Mouse (Mus musculus) adrenal gland (tissue): ENCODE data around the gene Padi3.

Experiments
- intact Hi-C: fragments of 180-260 bp; cut with DNase I; formaldehyde crosslinking; loops from one replicate; pipeline ENCODE4 v1.15.1; 2025

The Padi3 gene

GRCm38 (mm10) chr4:140782821-140783220, 27.6 kb downstream of the Padi3 start:
- intact Hi-C loops: no loop called here

GRCm38 (mm10) chr4:140780507-140780906, 29.9 kb downstream of the Padi3 start:
- intact Hi-C loops: no loop called here

DNA sequence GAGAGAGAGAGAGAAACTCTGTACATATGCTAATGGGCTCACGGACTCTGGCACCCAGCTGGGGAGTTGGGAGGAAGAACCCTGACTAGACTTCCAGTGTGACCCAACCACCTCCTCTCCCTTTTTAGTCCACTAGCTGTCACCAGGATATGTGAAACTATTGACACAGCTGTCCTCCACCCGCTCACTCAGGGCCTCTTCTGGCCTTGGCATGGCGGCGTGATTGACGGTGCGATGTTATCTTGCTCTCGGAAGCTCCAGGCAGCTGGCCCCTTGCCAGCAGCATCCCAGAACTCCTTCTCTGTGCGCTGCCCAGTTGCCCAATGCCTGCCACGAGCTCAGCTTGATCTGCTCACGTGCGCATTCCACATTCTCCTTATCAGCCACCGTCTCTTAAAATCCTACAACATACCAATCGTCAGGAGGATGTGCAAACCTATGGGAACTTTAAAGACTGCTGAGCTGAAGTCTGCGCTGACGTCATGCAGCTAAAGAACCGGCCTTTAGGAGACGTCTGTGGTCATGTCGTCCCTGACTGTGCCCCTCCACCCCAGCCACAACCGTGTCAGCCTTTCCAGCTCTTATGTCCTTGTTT, 30.5 kb downstream of the Padi3 start:
- intact Hi-C loops: no loop called here

GRCm38 (mm10) chr4:140776623-140777022, 33.8 kb downstream of the Padi3 start:
- intact Hi-C loops: no loop called here

- intact Hi-C loops: no loop called here
Measured at GRCm38 (mm10) chr4:140775876-140776275, 34.6 kb downstream of the Padi3 start.

DNA sequence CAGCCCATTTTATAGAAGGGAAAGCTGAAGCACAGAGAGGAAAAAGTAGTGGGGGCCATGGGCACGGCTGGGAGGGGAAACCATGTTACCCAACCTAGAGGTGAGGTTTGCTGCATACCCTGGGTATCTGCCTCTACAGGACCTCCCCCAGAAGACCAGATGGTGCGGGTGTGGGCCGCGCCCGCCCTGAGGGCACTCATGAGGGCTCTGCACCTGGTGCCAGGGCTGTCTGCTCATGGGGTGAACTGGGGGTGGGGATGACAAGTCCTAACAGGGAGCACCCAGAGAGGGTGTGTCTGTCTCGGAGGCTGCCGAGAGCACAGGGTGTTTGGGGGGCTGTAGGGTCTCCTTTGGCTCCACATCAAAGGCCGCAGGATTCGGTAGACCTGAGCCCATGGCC, 35.6 kb downstream of the Padi3 start:
- intact Hi-C loops: no loop called here

- intact Hi-C loops: no loop called here
Measured at GRCm38 (mm10) chr4:140774025-140774800, 36.2 kb downstream of the Padi3 start, which contains the start of gene Padi4. Padi4 (minus strand) TSS chr4:140774236.

DNA sequence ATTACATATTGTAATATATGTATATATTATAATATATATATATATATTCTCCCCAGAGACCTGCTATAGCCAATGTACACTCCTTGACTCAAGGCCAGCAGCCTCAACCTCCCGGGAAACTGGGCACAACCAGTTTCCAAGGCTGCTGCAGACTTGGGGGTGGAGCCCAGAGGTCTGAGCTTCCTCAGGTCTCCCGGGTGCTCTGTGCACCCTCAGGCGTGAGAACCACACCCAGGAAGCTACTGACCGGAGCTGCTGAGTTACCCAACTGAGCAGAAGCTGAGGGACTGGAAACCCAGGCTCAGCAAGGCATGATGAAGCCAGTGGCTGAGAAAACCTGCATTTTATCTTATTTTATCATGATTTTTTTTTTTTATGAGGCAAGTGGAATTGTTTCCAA, 39.4 kb downstream of the Padi3 start:
- intact Hi-C loops: no loop called here

- intact Hi-C loops: no loop called here
Measured at GRCm38 (mm10) chr4:140770433-140770832, 40.0 kb downstream of the Padi3 start.

DNA sequence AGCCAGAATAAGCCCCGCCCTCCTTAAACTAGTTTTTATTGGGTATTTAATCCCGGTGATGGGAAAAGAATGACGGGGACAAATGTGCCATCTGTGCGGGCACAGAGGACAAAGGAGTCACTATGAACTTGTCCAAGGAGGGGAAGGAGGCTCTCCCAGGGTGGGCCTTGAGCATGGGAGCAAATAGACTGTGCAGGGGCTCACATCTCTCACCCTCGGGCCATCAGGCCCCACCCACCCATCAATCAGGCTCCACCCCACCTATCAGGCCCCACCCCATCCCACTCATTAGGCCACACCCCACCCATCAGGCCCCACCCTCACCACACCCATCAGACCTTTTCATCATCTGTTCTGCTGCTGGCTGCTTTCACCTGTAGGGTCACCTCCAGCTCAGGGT, 41.5 kb downstream of the Padi3 start:
- intact Hi-C loops: no loop called here

- intact Hi-C loops: no loop called here
Measured at GRCm38 (mm10) chr4:140765936-140766335, 44.5 kb downstream of the Padi3 start.

GRCm38 (mm10) chr4:140763158-140763557, 47.3 kb downstream of the Padi3 start:
- intact Hi-C loops: no loop called here

DNA sequence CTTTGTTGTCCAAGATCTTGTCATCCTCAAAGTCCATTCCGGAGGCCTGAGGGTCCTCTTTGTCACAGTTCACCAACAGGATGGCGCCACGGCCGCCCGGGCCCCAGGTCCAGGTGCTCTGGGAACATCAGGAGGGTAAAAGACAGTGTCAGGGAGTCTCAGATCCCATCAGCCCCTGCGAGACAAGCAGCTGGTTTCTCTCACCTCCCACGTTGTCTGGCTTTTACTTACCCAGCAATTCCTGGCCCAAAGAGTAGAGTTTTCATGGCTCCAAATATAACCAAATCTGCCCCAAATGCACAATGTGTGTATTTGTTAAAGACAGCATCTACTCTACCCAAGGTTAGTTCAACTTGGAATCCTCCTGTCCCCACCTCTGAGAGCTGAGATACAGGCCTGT, 48.8 kb downstream of the Padi3 start:
- intact Hi-C loops: no loop called here

DNA sequence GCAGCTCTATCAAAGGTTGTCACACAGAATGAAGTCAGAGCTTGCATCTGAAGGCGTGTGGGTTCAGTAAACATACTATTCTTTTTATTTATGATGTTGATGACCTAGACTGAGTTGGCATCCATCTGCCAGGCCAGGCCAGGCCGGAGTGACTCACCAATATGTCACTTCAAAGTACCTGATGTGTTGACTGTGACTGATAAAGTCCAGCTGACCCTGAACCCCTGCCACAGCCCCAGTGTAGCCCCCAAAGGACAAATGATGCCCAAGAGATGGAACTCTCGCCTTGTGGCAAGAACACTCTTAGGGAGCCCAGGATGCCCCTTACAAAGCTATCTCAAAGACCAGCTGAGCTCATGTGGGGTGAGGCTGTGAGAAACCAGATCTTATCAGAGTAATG, 54.6 kb downstream of the Padi3 start:
- intact Hi-C loops: no loop called here

- intact Hi-C loops: no loop called here
Measured at GRCm38 (mm10) chr4:140753366-140753765, 57.1 kb downstream of the Padi3 start.

DNA sequence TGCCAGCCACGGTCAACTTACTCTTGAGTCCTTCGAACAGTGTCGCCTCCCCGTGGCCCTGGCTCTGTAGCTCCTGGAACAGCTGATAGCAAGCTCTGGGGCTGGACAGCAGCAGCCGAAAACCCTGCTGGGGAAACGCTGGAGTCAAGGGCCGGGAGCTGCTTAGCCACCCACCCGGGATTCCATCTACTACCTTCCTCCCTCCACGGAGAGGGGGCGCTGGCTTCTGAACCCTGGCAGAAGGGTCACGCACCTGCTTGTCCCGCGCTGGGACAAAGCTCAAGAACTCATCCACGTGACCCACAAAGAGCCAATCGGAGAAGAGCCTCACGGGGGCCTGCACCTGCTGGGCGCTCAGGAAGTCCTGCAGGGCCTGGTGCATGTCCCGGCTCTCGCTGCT, 60.1 kb downstream of the Padi3 start:
- intact Hi-C loops: no loop called here

GRCm38 (mm10) chr4:140747978-140748377, 62.5 kb downstream of the Padi3 start:
- intact Hi-C loops: no loop called here

- intact Hi-C loops: loop anchor here (1.0 kb wide), 1 partner anchor 65 kb away; no protein-coding TSS in a partner anchor
Measured at GRCm38 (mm10) chr4:140744654-140745053, 65.8 kb downstream of the Padi3 start.

- intact Hi-C loops: no loop called here
Measured at GRCm38 (mm10) chr4:140743086-140743485, 67.4 kb downstream of the Padi3 start.

DNA sequence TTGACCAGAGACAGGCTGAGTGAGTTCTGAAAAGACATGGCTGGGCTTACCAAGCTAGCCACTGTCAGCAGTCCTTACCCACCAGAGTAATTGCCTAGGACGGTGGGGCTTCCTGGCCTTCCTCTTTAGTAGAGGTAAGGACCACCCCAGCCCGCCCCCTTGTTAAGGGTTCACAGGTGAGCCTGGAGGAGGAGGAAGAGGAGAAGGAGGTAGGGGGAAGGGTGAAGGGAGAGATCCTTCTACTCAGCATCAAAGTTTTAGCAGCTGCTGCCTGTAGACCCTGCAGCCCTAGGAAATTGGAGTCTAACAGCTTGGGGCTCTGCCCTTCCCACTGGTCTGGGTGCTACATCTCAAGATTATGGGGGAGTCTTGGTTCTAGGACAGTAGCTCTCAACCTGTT, 67.9 kb downstream of the Padi3 start, which contains the start of gene Padi6:
TSS of gene Padi6 (minus strand) at position 101 of the 400 bp plus-strand sequence.
- intact Hi-C loops: no loop called here

- intact Hi-C loops: no loop called here
Measured at GRCm38 (mm10) chr4:140741401-140741800, 69.0 kb downstream of the Padi3 start.

GRCm38 (mm10) chr4:140740655-140741054, 69.8 kb downstream of the Padi3 start:
- intact Hi-C loops: no loop called here
